Mouse (Mus musculus): ENCODE results near the gene Cnnm4.

GRCm38 (mm10) chr1:36445508-36445907, 25.9 kb upstream of the Cnnm4 start:
- TF ChIP-seq POU5F1 (IDR thresholded peaks at IDR 0.05; ENCODE audit: borderline replicate concordance, low read length), result no peak
- no peak for TF ChIP-seq CTCF (conservative IDR thresholded peaks at IDR 0.05; ENCODE audit: low read length)

Measured in E14TG2a.4 (cell line).